Mouse (Mus musculus) heart, postnatal 0 days (tissue): ENCODE results near the gene Sgsh. TPM values are rescaled to one million over a fixed set of nuclear protein-coding genes. Genes with fewer than 3 reads are reported as not detected.

Experiments
- ATAC-seq: fragments of 200-750 bp; cut with Nextera tagmentation; 2 replicates; pipeline ENCODE4 v1.8.0; 2017; ENCODE audit warnings: low read depth, moderate number of reproducible peaks, moderate library complexity; ENCODE audit not compliant: insufficient read depth
- DNase-seq: peaks from one replicate; pipeline ENCODE4 v3.0.0-alpha.2; 2016; ENCODE audit warnings: low spot score
- H3K27ac ChIP-seq: fragments of 300-500 bp; sonication (generic); 2 replicates; pipeline ENCODE4 v1.5.1; 2014; ENCODE audit warnings: low read depth, mild to moderate bottlenecking
- H3K27me3 ChIP-seq: fragments of 300-500 bp; sonication (generic); 2 replicates; pipeline ENCODE4 v1.6.1; 2014; ENCODE audit warnings: low read length, mixed read lengths; ENCODE audit not compliant: control insufficient read depth, insufficient read depth
- H3K36me3 ChIP-seq: fragments of 300-500 bp; sonication (generic); replicated peaks from 2 replicates; pipeline ENCODE4 v1.6.1; 2014; ENCODE audit warnings: low read length, mixed read lengths; ENCODE audit not compliant: control insufficient read depth, insufficient read depth
- H3K4me1 ChIP-seq: fragments of 300-500 bp; sonication (generic); 2 replicates; pipeline ENCODE4 v1.6.1; 2014; ENCODE audit warnings: antibody characterized with exemption; ENCODE audit not compliant: control insufficient read depth, insufficient read depth
- H3K4me2 ChIP-seq: fragments of 300-500 bp; sonication (generic); 2 replicates; pipeline ENCODE4 v1.6.1; 2014; ENCODE audit warnings: low read depth, mild to moderate bottlenecking, low read length, moderate library complexity
- H3K4me3 ChIP-seq: fragments of 300-500 bp; sonication (generic); 2 replicates; pipeline ENCODE4 v1.5.1; 2014; ENCODE audit warnings: low read depth, low read length
- H3K9ac ChIP-seq: fragments of 300-500 bp; sonication (generic); replicated peaks from 2 replicates; pipeline ENCODE4 v1.6.1; 2014; ENCODE audit warnings: low read depth, low read length, mixed read lengths
- H3K9me3 ChIP-seq: fragments of 300-500 bp; sonication (generic); replicated peaks from 2 replicates; pipeline ENCODE4 v1.6.1; 2016; ENCODE audit warnings: low read length; ENCODE audit not compliant: control insufficient read depth
- CTCF ChIP-seq: IDR thresholded peaks from 2 replicates; pipeline ENCODE4 v1.5.1; 2016; ENCODE audit warnings: antibody characterized with exemption, control low read depth, low read depth
- EP300 ChIP-seq: IDR thresholded peaks from 2 replicates; pipeline ENCODE4 v1.6.1; 2016; ENCODE audit warnings: antibody characterized with exemption, low read depth
- WGBS: fragments of 180-500 bp; shearing (Covaris S2); extraction: QIAGEN DNeasy Blood & Tissue Kit; methylation state at CpG from one replicate; pipeline ENCODE4 v1.1.7; 2014; 5-methylcytosine and 5-hydroxymethylcytosine counted together
- polyA plus RNA-seq: library from polyadenylated mRNA; unstranded; fragments of >200 nt; fragmentation: Nextera tagmentation; extraction: Ambion mirVana; gene quantifications from 2 replicates; pipeline ENCODE4 v1.2.1, GENCODE M21; 2015
- total RNA-seq: library from RNA; depleted of rRNA; stranded (reverse); fragments of >200 nt; gene quantifications from 2 replicates; pipeline ENCODE4 v1.2.3, GENCODE M21; 2014; ENCODE audit warnings: low replicate concordance

Gene Sgsh
- total and polyA plus RNA-seq, 2 experiments from 2014 or later, result 6.5 to 14.8 TPM

GRCm38 (mm10) chr11:119353946-119354345, 1.4 kb downstream of the Sgsh start:
- DNase-seq (no peak), ATAC-seq (no peak)
- Histone ChIP-seq H3K4me2 (no peak overlapping the region), H3K27me3 (no peaks in the 10 kb centered on the region), H3K9ac (no peak overlapping the region), H3K4me3 (no peak overlapping the region), H3K4me1 (peaks cover 15% of the 10 kb centered on the region), H3K36me3 (0 out of 2 replicates have a peak, but pooled peaks cover under 1% of the 10 kb centered on the region), H3K27ac (no peak overlapping the region), H3K9me3 (no peaks in the 10 kb centered on the region)
- TF ChIP-seq EP300, result no peak
- TF ChIP-seq CTCF, result no peak
- 78% methylated on average over 4 of the region's 4 CpGs for WGBS

- DNase-seq, result no peak
- Histone ChIP-seq H3K27ac (no peak overlapping the region), H3K9me3 (no peaks in the 10 kb centered on the region), H3K9ac (no peak overlapping the region), H3K36me3 (0 out of 2 replicates have a peak, but pooled peaks cover 6% of the 10 kb centered on the region), H3K4me3 (no peak overlapping the region), H3K27me3 (no peaks in the 10 kb centered on the region), H3K4me2 (no peak overlapping the region), H3K4me1 (peaks cover 15% of the 10 kb centered on the region)
- TF ChIP-seq CTCF, result no peak
- TF ChIP-seq EP300, result no peak
- 71% methylated on average over 7 of the region's 7 CpGs for WGBS
- ATAC-seq, result no peak
These were observed 3.2 kb downstream of the Sgsh start for GRCm38 (mm10) chr11:119352113-119352512.

GRCm38 (mm10) chr11:119347125-119347524, 8.2 kb downstream of the Sgsh start:
- no peak for ATAC-seq
- TF ChIP-seq CTCF (no peak), EP300 (no peak)

GRCm38 (mm10) chr11:119344865-119345264, 10.5 kb downstream of the Sgsh start:
- Histone ChIP-seq H3K4me2 (no peak overlapping the region), H3K9ac (no peak overlapping the region), H3K27ac (no peak overlapping the region), H3K36me3 (0 out of 2 replicates have a peak, but pooled peaks cover 6% of the 10 kb centered on the region), H3K9me3 (no peaks in the 10 kb centered on the region), H3K4me1 (no peaks in the 10 kb centered on the region), H3K4me3 (no peak overlapping the region), H3K27me3 (no peaks in the 10 kb centered on the region)
- no peak for TF ChIP-seq EP300
- no peak for TF ChIP-seq CTCF
- 56% methylated on average over 6 of the region's 6 CpGs for WGBS
- DNase-seq (no peak), ATAC-seq (no peak)

More at GRCm38 (mm10) chr11:119347125-119347524, 8.2 kb downstream of the Sgsh start:
- no peaks in the 10 kb centered on the region for H3K27me3 ChIP-seq
- H3K9me3 ChIP-seq, result no peaks in the 10 kb centered on the region
- no peak overlapping the region for H3K27ac ChIP-seq
- WGBS, result 84% methylated on average over 4 of the region's 4 CpGs
- 0 out of 2 replicates have a peak, but pooled peaks cover 6% of the 10 kb centered on the region for H3K36me3 ChIP-seq
- H3K9ac ChIP-seq, result no peak overlapping the region
- no peak for DNase-seq
- H3K4me2 ChIP-seq, result no peak overlapping the region
- no peaks in the 10 kb centered on the region for H3K4me1 ChIP-seq
- H3K4me3 ChIP-seq, result no peak overlapping the region

- H3K4me3 ChIP-seq, result no peak overlapping the region
- ATAC-seq, result no peak
- TF ChIP-seq CTCF (no peak), EP300 (no peak)
- DNase-seq, result no peak
- H3K36me3 ChIP-seq, result 0 out of 2 replicates have a peak, but pooled peaks cover 6% of the 10 kb centered on the region
- H3K9ac ChIP-seq, result no peak overlapping the region
- WGBS, result 69% methylated on average over 8 of the region's 8 CpGs
- no peaks in the 10 kb centered on the region for H3K4me1 ChIP-seq
- no peak overlapping the region for H3K4me2 ChIP-seq
- H3K27me3 ChIP-seq, result no peaks in the 10 kb centered on the region
- H3K27ac ChIP-seq, result no peak overlapping the region
- H3K9me3 ChIP-seq, result no peaks in the 10 kb centered on the region
These were observed 11.2 kb downstream of the Sgsh start for GRCm38 (mm10) chr11:119344178-119344577.

- peak; percentile 69 for ATAC-seq
These were observed 15.7 kb downstream of the Sgsh start for GRCm38 (mm10) chr11:119339637-119340036.

More at GRCm38 (mm10) chr11:119339637-119340036, 15.7 kb downstream of the Sgsh start:
- H3K9ac ChIP-seq, result no peak overlapping the region
- H3K4me1 ChIP-seq, result no peaks in the 10 kb centered on the region
- TF ChIP-seq CTCF, result peak; percentile 96
- TF ChIP-seq EP300, result no peak
- no peak overlapping the region for H3K4me3 ChIP-seq
- H3K27me3 ChIP-seq, result no peaks in the 10 kb centered on the region
- WGBS, result 2% methylated on average over 5 of the region's 5 CpGs
- no peaks in the 10 kb centered on the region for H3K36me3 ChIP-seq
- peak; percentile 43 for DNase-seq
- H3K4me2 ChIP-seq, result no peak overlapping the region
- no peak overlapping the region for H3K27ac ChIP-seq
- H3K9me3 ChIP-seq, result no peaks in the 10 kb centered on the region
